In the genomic region with DNA sequence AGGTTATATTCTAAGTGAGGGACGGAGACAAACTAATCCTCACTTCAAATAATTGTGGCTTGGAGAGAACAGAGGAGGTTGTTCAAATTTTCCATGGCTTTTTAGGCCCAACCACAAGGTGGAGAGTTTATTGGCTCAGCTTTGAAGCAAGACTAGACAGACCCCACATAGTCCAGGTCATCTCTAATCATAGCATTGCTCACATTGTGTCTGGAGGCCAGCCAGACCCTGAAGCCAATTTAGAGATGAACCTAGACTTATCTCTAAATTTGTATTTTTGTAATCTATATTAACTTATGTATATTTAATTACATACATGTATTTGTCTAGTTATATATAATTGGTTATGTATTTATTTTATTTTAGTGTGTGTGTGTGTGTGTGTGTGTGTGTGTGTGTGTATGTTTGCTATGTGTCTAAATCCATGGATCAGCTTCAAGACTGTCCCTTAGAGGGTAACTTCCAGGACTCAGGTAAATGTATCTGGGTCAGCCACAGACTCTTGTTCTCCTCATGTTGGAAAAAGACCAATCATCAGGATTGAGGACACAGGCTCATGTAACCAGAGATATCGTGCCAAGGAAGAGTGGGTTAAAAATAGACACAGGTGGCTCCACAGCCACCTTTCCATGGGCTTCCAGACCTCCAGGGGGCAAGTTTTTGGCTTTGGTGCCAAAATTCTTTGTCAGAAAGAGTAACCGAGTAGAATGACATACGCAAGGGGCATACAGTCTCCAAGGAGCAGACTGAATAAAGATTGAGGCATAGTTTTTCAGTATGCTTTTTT, we compare ENCODE assay signal across 12 mouse cellular contexts.
DNase-seq lines count a peak whose midpoint lies in the region.
"Had no signal": no experiment of that assay in that cellular context is flagged by ENCODE, and none has a peak within 500 bp of the region (broad histone marks: within the 10 kb centered on the region; RNA-seq: fewer than 3 reads in every experiment).

No protein-coding gene starts in this region.

- DNase-seq in kidney, adult 9 months: peak; percentile 26
- DNase-seq in kidney, postnatal 10 days: no peak
- DNase-seq in cerebellum, adult 11-12 months: peak; percentile 83
- peak; percentile 88 for DNase-seq in cerebellum, adult 9-10 months
- peak; percentile 75 to 85 for DNase-seq in cerebellum, postnatal 25 days
- no peak for DNase-seq in layer of hippocampus, adult 9-11 months
- no peak for DNase-seq in testis, postnatal 10 days (ENCODE audit: low spot score)
- DNase-seq in adrenal gland, postnatal 4 days (ENCODE audit: low spot score in 2 of 2): no peak
- DNase-seq: adrenal gland, postnatal 25 days; gastrocnemius, adult 2 months; gastrocnemius, postnatal 25 days; kidney, adult 8-10 months had no signal

Comparison
In these comparisons a context has a peak if more than half of its experiments do, and no peak if none do; other contexts are left out.
1. DNase-seq: peak in kidney, adult 9 months (single experiment), cerebellum, adult 11-12 months (single experiment), cerebellum, adult 9-10 months (single experiment) and cerebellum, postnatal 25 days (2 of 2); none in kidney, postnatal 10 days (single experiment), layer of hippocampus, adult 9-11 months (single experiment), testis, postnatal 10 days (single experiment) and adrenal gland, postnatal 4 days (0 of 2).